Mouse (Mus musculus): Measurements from ENCODE around the gene Ly6g6d.
A peak's percentile ranks its signal among the peaks of the same experiment; 100 is the strongest.

Gene Ly6g6d

DNA sequence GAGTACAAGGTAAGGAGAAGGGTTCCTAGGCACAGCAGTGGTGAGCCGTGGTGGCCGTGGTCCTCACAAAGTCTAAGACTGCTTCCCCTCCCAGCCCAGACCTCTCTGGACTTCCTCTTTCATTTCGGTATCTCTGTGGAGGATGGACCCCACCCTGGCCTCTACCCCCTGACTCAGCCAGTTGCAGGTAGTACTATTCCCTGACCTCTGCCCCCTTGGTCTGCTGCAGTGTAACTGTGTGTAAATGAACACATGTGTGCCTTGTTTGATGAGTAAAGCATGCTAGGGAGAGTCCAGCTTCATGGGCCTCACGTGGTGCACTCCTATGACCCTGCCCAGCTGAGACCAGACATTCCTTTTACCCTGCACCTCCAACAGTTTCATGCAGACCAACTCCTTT lies 54.1 kb downstream of the Ly6g6d start:
- no peak for DNase-seq

- DNase-seq = no peak
Measured at GRCm38 (mm10) chr17:35023221-35023620, 54.6 kb downstream of the Ly6g6d start.

- DNase-seq = no peak
Measured at GRCm38 (mm10) chr17:35022541-35023060, 55.3 kb downstream of the Ly6g6d start.

GRCm38 (mm10) chr17:35021842-35022477 lies 55.9 kb downstream of the Ly6g6d start:
- peak; percentile 53 to 69 for DNase-seq

Data from lung, adult 18-20 months (tissue).